Mouse (Mus musculus): ENCODE results near the gene Neurl1a. TPM values are rescaled to one million over a fixed set of nuclear protein-coding genes. Genes with fewer than 3 reads are reported as not detected.

Neurl1a gene
- total RNA-seq, 2 experiments from 2014 or later = 63.6 to 86.9 TPM

DNA sequence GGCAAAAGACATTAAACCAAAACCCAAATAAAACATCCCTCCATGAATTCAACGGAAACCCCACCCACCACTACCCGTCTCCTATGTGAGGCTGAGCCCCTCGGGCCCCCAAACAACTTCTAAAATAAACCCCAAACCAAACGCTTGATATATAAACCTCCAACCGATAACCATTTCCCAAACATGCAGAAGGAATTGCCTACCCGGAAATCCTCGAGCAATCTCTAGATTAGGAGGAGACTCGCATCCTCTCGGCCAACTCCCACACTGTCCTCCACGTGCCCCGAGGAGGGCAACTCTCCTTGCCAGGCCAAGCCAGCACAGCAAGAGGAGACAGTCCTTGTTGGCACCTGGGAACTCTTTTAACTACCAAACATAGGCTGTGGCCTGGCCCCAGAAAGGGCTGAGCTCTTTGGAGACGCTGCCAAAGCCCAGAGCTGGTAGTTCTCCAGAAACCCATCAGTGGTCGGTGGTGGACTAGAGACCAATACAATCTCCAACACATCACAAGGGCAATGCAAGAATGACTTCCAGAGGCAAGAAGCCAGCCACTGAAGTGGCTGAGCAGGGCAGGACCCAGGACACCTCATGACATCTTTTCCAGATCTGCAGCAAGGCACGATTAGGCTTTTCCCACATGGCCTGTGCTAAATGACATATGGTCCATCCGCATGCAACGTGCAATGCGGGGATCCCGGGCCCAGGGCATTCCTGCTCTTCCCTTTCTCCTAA, 87.6 kb downstream of the Neurl1a start:
- no peak for DNase-seq
- intact Hi-C loops (cut with DNase I; ENCODE audit: low total_unique reads) = loop anchor here (2.0 to 10.0 kb wide), 2 partner anchors 73 to 229 kb away; no protein-coding TSS in a partner anchor

DNA sequence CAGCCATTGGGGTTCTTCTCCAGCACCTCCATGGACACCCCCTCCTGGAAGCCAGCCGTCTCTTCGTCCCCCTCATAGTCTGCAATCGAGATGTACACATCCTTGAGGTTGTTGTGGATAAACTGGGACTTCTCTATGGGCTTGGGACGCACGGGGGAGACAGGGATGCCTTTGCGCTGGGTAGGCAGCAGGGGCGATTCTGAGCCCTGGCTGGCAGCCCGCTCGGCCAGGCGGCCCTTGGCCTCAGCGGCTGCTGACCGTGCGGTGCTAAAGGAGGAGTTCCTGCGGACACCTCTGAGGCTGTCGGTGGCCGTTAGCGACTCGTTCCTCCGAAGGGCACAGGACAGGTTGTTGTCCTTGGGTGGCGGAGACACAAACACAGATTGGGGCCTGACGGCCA, 88.4 kb downstream of the Neurl1a start:
- intact Hi-C loops (cut with DNase I; ENCODE audit: low total_unique reads) = loop anchor here (2.0 to 10.0 kb wide), 2 partner anchors 72 to 228 kb away; no protein-coding TSS in a partner anchor
- no peak for DNase-seq

DNA sequence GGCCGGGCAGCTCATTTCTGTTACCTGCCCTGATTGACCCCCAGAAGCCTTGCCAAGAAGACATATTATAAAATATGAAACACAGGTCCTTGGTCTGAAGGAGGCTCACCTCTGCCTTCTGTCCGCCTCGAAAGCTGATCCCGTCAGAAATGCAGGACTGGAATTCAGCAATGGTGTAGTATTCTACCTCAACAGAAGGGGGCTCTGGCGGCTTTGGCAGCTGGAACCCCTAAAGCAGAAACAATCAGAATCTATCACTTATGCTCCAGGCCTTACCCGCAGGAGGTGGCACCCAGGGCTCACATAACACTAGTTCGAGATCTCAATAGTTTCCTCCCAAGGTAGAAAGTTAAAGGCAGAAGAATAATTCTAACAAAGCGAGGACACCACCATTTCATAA, 91.1 kb downstream of the Neurl1a start:
- intact Hi-C loops (cut with DNase I; ENCODE audit: low total_unique reads) = loop anchor here (10.0 kb wide), 1 partner anchor 225 kb away; no protein-coding TSS in a partner anchor

DNA sequence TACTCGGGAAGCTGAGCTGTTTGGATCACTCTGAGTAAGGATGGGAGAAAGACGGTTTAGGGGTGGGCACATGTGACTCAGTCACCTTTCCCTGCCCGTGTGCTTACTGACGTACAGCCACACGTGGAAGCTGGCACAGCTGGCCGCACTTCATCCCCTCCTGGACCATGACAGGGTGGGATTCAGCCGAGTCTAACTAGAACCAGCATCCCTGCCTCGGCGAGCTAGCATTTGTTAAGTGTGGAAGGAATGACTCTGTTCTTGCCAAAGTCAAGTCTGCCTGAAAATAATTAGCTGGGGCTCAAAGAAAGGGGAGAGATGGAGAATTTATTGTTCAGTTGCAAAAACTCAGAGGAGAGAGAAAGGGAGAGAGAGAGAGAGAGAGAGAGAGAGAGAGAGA, 91.9 kb downstream of the Neurl1a start:
- no peak for DNase-seq
- intact Hi-C loops (cut with DNase I; ENCODE audit: low total_unique reads) = no loop called here

More for the DNA sequence above, 91.1 kb downstream of the Neurl1a start:
- no peak for DNase-seq

DNA sequence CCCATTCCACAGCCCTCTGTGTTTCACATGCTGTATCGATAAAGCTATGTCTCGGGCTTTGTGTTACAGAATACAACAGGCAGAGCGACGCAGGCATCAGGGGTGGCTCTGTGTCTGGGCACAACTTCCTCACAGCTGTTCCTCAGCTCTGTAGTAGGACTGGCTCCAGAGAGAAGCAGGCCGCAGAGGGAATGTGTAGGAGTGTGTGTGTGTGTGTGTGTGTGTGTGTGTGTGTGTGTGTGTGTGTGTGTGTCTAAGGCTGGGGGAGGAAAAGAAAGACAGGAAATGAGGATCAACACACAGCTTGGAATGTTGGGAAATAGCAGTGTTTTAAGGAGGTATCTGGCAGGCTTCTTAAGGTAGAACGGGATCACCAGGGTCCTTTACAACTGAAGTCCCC, 98.1 kb downstream of the Neurl1a start:
- intact Hi-C loops (cut with DNase I; ENCODE audit: low total_unique reads) = no loop called here
- no peak for DNase-seq

DNA sequence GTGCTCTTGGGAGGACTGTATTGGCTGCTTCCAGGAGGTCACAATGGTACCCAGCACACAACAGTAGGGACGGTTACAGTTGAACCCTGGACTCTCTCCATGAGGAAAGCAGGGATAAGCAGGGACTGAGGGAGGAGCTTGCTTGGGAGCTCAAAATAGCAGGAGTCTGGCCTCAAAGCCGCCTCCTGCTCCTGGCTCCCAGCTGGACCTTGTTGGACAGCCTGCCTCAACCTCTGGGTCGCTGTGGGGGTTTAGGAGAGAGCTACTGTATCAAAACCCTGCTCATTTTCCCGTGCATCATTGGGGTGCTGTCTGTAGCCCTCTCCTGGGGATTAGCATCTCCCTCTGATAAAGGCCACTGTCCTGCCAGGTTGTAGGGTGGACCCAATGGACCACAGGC, 100.8 kb downstream of the Neurl1a start:
- peak; percentile 44 for DNase-seq
- intact Hi-C loops (cut with DNase I; ENCODE audit: low total_unique reads) = no loop called here

DNA sequence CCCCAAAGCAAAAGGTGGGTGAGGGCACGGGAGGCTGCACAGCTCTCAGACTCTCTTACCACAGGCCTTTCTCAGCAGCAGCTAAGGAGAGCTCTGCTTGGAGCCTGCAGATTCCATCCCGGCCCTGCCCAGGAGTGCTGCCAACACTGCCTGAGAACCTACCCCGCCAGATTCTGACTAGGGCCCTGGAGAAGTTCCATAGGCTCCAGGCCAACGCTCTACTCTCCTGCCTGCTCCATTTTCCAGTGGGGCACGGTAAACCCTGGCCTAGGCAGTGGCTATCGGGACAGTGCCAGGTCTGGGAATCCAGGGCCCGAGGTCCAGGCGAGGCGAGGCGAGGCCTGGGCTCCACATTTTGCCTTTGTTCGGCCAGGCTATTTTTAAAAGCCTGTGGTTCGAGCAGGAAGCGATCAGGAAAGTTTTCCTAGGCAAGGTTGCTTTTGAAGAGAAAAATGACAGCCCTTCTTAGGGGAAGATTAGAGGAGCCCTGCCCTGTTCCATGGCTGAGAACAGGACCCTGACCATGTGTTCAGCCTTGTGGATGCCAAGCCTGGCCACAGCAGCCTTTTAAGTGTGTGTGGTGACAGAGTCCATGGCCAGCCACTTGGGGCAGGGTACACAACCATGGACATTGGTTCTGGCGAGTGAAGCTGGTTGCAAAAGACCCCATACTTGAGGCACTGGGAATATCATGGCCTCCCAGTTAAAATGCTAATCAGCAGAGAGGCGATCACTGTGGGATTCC, 101.3 kb downstream of the Neurl1a start:
- intact Hi-C loops (cut with DNase I; ENCODE audit: low total_unique reads) = no loop called here
- DNase-seq = peak; percentile 95

DNA sequence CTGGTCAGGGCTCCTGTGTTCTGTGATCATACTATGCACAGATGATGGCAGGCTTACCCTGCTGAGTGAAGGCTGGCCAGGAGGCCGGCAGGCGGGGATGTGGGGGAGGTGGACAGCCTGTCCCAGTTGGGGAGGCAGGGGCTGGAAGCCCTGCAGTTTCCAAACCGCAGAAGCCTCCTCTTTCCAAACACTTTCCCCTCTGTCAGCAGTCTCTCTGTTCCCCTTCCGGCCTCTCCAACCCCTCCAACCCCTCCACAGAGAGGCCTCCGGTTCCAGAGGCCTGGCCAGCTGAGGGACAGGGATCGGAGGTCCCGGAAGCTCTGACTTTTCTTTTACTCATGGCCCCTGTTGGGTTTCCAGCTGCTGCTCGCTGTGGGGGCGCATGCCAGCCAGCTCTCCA, 102.3 kb downstream of the Neurl1a start:
- intact Hi-C loops (cut with DNase I; ENCODE audit: low total_unique reads) = no loop called here
- peak; percentile 68 for DNase-seq

DNA sequence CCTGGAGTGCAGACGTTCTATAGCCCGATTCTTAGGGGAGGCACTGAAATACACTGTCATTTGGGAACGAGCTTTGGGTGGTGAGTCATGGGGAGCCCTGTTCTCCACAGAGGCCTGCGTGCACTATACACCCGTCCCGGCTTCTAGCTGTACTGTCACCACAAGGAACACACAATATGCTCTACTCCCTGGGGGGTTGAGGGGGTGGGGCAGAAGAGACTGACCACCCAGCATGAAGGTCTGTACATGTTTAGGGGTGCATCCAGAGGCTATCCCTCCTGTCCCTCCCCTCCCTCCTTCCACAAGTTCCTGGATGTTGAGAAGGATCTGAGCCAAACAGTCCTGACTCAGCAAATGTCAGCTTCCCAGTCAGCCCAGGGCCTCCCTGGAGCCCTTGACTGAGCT, 103.4 kb downstream of the Neurl1a start:
- intact Hi-C loops (cut with DNase I; ENCODE audit: low total_unique reads) = no loop called here
- no peak for DNase-seq

DNA sequence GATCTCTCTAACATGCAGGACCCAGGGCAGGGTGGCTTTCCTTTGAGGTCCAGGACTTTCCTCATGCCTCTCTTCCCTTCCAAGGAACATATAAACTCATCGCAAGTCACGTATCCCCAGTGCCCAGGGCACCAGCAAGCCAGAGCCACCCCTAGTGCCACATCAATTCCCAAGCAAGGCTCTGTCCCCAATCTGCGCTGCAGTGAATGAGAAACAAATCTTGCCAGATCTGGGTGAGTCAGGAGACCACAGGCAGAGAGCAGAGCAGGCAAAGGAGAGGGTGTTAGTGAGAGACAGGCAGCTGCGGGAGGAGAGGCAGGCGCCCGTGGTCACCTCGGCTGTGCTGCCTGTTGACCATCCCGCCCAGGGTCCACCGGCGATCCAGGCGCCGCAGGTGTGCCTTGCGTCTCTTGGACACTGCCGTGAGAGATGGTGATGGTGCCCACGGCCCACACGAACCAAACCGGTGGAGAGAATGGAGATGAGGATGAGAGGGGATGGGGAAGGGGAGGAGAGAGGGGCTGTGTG, 104.1 kb downstream of the Neurl1a start:
- intact Hi-C loops (cut with DNase I; ENCODE audit: low total_unique reads) = no loop called here
- no peak for DNase-seq

DNA sequence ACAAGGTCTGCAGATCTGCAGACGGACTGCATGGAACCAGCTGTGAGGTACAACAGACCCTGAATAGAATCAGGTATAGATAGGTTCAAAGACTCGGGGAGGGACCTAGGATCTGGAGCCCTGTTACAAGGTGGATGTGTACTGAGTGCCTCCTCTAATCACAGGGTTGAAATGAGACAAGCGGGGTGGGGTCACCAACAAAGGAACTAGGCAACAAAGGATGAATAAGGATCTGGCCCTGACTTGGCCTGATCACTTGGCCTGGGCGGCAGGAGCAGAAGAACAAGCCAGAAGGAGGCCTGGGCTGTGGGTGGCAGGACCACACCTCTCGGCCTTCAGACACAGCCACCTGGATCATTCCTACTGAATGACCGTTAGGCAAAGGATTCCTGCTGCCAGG, 107.0 kb downstream of the Neurl1a start:
- intact Hi-C loops (cut with DNase I; ENCODE audit: low total_unique reads) = no loop called here
- DNase-seq = no peak

DNA sequence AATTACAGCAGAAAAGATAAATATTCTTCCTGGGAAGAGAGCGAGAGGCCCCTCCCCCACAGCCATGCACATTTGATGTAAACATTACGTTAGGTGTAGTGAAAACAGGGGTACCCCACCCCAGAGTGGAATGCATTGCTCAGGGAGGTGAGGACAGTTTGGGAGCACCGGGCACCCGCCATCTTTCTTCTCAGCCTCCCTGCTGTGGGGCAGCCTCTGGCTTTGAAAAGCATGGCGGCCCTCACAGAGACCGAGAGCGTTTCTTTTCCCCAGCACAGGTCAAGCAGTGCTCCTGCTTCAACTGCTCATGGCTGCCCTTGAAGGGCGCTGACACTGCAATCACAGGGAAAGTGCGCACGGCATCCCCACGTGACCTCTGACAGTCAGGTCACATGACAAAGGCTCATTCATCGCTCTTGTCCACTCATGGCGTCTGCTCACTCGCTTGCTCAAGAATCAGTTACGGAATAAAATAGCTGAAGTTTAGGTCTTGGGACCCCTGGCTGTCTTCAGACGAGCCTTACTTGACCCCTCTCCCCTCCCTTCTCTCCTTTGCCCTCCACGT, 108.3 kb downstream of the Neurl1a start:
- no peak for DNase-seq
- intact Hi-C loops (cut with DNase I; ENCODE audit: low total_unique reads) = no loop called here

DNA sequence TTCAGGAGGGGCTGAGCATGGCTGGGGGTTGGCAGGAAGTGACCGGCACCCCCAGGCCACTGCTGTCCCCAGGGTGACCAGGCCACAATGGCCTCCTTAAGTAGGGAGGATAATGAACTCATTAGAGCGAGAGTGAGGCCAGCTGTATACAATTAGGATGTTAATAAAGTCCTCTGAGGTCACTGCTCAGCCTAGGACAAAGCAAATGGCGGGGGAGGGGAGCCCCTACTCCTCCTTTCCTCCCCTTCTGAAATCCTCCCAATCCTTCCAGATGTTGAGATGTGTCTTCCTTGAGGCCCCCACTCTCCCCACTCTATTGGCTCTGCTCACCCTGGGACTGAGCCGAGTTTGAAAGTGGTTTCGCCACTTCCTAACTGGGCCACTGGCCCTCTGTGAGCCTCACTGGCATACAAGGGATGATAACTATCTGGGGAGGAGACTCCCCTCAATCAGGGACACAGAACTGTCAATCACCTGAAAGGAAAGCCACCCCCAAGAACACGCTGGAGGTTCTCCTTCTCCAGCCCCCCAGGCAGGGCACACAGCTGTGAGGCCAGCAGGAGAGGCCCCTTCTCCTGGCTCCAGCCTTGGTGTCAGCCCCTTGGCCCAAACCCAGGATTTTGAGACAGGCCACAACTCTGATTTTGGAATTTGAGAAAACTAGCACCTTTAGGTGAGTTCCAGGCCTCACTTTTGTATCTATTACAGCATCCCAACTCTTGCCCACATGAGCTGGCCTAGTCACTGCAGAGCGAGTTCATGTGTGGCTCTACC, 112.9 kb downstream of the Neurl1a start:
- intact Hi-C loops (cut with DNase I; ENCODE audit: low total_unique reads) = no loop called here
- DNase-seq = peak; percentile 65

DNA sequence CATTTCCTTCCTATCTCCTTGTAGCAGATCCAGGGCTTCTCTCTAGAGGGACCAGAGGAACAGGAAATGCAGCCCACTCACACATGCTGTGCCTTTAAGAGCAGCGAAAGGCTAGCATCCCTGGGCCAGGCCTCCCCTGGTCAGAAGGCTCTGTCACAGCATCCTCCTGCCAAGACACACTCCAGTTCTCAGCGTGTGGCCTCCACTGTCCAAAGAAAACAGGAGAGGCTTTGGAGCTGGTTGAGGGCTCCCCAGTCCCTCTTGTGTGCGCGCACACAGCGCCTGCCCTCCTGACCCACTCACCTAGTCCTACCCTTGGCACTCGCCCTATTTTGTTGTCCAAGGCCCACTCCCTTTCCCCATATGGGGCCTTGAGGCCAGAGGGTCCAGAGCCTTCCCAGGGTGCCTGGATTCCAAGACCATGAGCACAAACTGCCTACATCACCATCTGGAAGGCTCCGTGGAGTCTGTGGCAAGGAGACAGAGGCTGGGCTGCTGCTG, 113.9 kb downstream of the Neurl1a start:
- peak; percentile 68 for DNase-seq
- intact Hi-C loops (cut with DNase I; ENCODE audit: low total_unique reads) = no loop called here

DNA sequence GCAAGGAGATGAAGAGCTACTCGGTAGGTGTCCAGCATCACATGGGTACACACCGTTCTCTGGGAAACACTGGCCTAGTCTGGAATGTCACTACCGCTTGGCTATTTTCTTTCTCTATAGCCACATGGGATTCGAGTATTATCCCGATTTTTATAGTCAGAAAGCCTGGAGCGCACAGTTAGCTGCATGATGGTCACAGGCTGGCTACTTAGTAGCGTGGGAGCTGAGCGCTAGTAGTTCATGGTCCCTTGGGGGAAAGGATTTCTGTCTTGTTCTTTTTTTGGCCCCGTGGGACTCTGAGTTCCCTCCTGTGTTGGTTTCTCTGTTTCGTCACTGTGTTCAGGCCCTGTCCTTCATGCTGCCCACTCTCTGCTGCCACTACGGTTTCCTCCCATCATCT, 119.5 kb downstream of the Neurl1a start:
- intact Hi-C loops (cut with DNase I; ENCODE audit: low total_unique reads) = no loop called here
- DNase-seq = no peak

DNA sequence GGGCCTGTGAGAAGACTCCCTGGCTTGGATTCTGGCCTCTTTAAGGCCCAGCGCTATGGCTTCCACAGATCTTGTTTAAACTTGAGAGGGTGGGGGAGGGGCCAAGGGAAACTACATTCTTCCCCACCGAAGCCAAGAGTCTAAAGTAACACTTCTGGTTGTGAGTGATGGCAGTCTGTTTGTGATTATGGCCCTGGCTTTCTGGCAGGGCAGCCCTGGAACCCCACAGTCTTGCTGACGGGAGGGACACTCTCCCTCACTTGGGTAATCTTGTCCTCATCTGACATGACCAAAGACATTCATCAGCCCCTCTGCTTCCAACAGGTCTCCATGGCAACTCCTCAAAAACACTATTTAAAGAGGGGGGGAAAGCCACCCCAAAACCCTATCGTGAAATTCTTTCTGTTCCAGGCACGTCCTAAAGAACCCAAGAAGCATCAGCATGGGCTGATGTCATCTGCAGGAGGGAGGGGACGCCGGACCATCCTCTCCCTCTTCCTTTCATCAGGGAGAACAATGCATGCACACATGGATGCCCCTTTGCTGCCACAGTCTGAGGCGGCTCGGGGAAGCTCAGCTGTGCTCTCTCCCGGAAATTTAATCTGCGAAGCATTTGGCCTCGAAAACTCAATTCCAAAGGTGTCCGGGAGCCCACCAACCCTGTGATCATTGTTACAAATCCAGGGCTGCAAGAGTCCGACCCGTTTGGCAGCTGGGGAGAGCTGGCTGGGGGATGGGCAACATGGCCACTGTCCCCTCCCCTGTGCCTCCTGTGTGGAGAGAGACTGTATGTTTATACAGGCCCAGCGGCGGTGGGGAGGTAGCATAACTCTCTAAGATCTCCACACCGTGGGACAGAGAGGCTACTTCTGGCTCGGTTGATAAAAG, 122.9 kb downstream of the Neurl1a start:
- DNase-seq = no peak
- intact Hi-C loops (cut with DNase I; ENCODE audit: low total_unique reads) = no loop called here

DNA sequence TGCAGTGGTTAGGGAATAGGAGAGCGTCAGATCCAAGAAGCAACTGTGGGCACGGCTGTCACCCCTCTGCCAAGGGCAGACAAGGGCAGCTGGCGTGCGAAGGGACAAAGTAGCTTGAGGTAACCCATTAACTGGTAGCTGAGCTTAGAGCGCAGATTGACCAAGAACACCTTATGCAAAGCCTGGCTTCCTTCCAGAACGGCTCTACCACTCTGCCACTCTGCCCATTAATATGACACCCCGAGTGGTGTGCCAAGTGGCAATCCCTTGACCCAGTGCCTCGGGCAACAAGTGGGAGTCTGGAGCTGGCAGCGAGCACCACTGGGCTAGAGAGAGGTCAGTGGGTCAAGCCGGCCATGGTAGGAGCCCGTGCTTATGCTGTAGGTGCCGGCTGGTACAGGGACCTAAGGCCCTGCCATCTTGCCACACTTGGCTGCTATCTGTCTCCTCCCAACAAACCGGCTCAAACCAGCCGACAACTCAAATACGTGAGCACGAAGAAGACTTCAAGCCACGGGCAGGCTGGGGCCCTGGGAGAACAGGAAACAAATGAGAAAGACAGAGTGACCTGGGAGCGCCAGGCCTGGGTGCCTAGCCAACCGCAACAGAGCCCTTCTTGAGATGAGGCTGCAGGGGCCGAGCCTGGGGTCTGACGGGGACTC, 123.7 kb downstream of the Neurl1a start:
- intact Hi-C loops (cut with DNase I; ENCODE audit: low total_unique reads) = no loop called here
- DNase-seq = peak; percentile 82

DNA sequence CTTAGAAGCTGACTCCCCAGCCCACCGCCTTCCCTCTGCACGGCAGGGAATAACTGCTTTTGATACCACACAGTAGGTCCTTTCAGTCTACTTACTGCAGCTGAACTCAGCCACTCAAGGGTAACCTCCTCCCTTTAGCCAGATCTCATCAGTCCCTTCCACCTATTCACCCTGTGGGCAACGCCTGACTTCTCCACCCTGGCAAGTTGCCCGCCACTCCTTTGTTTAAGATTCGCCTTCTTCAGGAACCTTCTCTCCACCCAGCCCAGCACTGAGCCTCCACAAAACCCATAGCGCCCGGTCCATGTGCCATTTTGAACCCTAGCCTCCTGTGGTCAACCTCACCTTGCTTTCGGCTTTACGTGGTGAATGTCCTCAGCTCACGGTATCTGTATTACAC, 124.5 kb downstream of the Neurl1a start:
- intact Hi-C loops (cut with DNase I; ENCODE audit: low total_unique reads) = no loop called here
- no peak for DNase-seq
